Mouse (Mus musculus) kidney, postnatal 0 days (tissue): ENCODE data around the gene Ptprn2. TPM values are rescaled to one million over a fixed set of nuclear protein-coding genes. Genes with fewer than 3 reads are reported as not detected.

ENCODE experiments used
- ATAC-seq: fragments of 200-750 bp; cut with Nextera tagmentation; replicated peaks from 2 replicates; pipeline ENCODE4 v1.8.0; 2017; ENCODE audit warnings: low read depth, moderate number of reproducible peaks, moderate TSS enrichment, moderate library complexity; ENCODE audit not compliant: low FRiP score
- DNase-seq: peaks from one replicate; pipeline ENCODE4 v3.0.0-alpha.2; 2016; ENCODE audit warnings: low spot score
- H3K27ac ChIP-seq: fragments of 300-500 bp; sonication (generic); 2 replicates; pipeline ENCODE4 v1.5.1; 2014; ENCODE audit warnings: mild to moderate bottlenecking
- H3K27me3 ChIP-seq: fragments of 300-500 bp; sonication (generic); 2 replicates; pipeline ENCODE4 v1.6.1; 2014; ENCODE audit warnings: low read length, mixed read lengths; ENCODE audit not compliant: insufficient read depth
- H3K36me3 ChIP-seq: fragments of 300-500 bp; sonication (generic); 2 replicates; pipeline ENCODE4 v1.6.1; 2014; ENCODE audit warnings: low read length, mixed read lengths; ENCODE audit not compliant: insufficient read depth
- H3K4me1 ChIP-seq: fragments of 300-500 bp; sonication (generic); replicated peaks from 2 replicates; pipeline ENCODE4 v1.6.1; 2014; ENCODE audit warnings: antibody characterized with exemption, low read length, mixed read lengths; ENCODE audit not compliant: insufficient read depth
- H3K4me2 ChIP-seq: fragments of 300-500 bp; sonication (generic); 2 replicates; pipeline ENCODE4 v1.6.1; 2014; ENCODE audit warnings: mild to moderate bottlenecking, low read length, moderate library complexity, mixed read lengths
- H3K4me3 ChIP-seq: fragments of 300-500 bp; sonication (generic); replicated peaks from 2 replicates; pipeline ENCODE4 v1.5.1; 2014; ENCODE audit warnings: low read depth, low read length
- H3K9ac ChIP-seq: fragments of 300-500 bp; sonication (generic); 2 replicates; pipeline ENCODE4 v1.6.1; 2014; ENCODE audit warnings: low read depth, low read length
- H3K9me3 ChIP-seq: fragments of 300-500 bp; sonication (generic); replicated peaks from 2 replicates; pipeline ENCODE4 v1.6.1; 2016; ENCODE audit warnings: low read length, inconsistent platforms, mixed read lengths
- CTCF ChIP-seq: IDR thresholded peaks from 2 replicates; pipeline ENCODE4 v1.5.1; 2016; ENCODE audit warnings: antibody characterized with exemption, low read depth, mild to moderate bottlenecking, moderate library complexity
- WGBS: fragments of 180-500 bp; shearing (Covaris S2); extraction: QIAGEN DNeasy Blood & Tissue Kit; methylation state at CpG from one replicate; pipeline ENCODE4 v1.1.7; 2014; 5-methylcytosine and 5-hydroxymethylcytosine counted together
- polyA plus RNA-seq: library from polyadenylated mRNA; unstranded; fragments of >200 nt; fragmentation: Nextera tagmentation; extraction: Ambion mirVana; gene quantifications from 2 replicates; pipeline ENCODE4 v1.2.1, GENCODE M21; 2015

Ptprn2 gene
- polyA plus RNA-seq, 1 experiment from 2014 or later = 0.03 TPM

- Histone ChIP-seq H3K4me2 (no peak overlapping the region), H3K9ac (no peak overlapping the region), H3K4me1 (no peaks in the 10 kb centered on the region), H3K27ac (no peak overlapping the region), H3K27me3 (no peaks in the 10 kb centered on the region), H3K36me3 (no peaks in the 10 kb centered on the region), H3K9me3 (no peaks in the 10 kb centered on the region), H3K4me3 (no peak overlapping the region)
- 86% methylated on average over 17 of the region's 17 CpGs for WGBS
- TF ChIP-seq CTCF = no peak
- DNase-seq = no peak
- no peak for ATAC-seq
Measured at GRCm38 (mm10) chr12:117304751-117305624, 819.5 kb downstream of the Ptprn2 start.

GRCm38 (mm10) chr12:117305625-117306105 lies 820.1 kb downstream of the Ptprn2 start:
- H3K9ac ChIP-seq = no peak overlapping the region
- 81% methylated on average over 5 of the region's 5 CpGs for whole genome bisulfite sequencing
- H3K36me3 ChIP-seq = no peaks in the 10 kb centered on the region
- no peak overlapping the region for H3K4me2 ChIP-seq
- no peaks in the 10 kb centered on the region for H3K9me3 ChIP-seq
- ATAC-seq (no peak), DNase-seq (no peak)
- no peaks in the 10 kb centered on the region for H3K4me1 ChIP-seq
- no peak for TF ChIP-seq CTCF
- no peak overlapping the region for H3K27ac ChIP-seq
- no peaks in the 10 kb centered on the region for H3K27me3 ChIP-seq
- no peak overlapping the region for H3K4me3 ChIP-seq

GRCm38 (mm10) chr12:117312079-117312478 lies 826.6 kb downstream of the Ptprn2 start:
- Histone ChIP-seq H3K27ac (no peak overlapping the region), H3K9me3 (no peaks in the 10 kb centered on the region), H3K4me2 (no peak overlapping the region), H3K4me1 (no peaks in the 10 kb centered on the region), H3K36me3 (no peaks in the 10 kb centered on the region), H3K4me3 (no peak overlapping the region), H3K9ac (no peak overlapping the region), H3K27me3 (no peaks in the 10 kb centered on the region)
- DNase-seq (no peak), ATAC-seq (no peak)
- 79% methylated on average over 6 of the region's 6 CpGs for WGBS
- no peak for TF ChIP-seq CTCF

- Histone ChIP-seq H3K9me3 (no peaks in the 10 kb centered on the region), H3K36me3 (no peaks in the 10 kb centered on the region), H3K4me2 (no peak overlapping the region), H3K27me3 (no peaks in the 10 kb centered on the region), H3K9ac (no peak overlapping the region), H3K4me1 (no peaks in the 10 kb centered on the region), H3K27ac (no peak overlapping the region), H3K4me3 (no peak overlapping the region)
- DNase-seq = no peak
- ATAC-seq = no peak
- WGBS = 60% methylated on average over 2 of the region's 2 CpGs
- no peak for TF ChIP-seq CTCF
Measured at GRCm38 (mm10) chr12:117314987-117315386, 829.5 kb downstream of the Ptprn2 start.

- no peak for TF ChIP-seq CTCF
- H3K4me2 ChIP-seq = no peak overlapping the region
- WGBS = 86% methylated on average over 3 of the region's 3 CpGs
- H3K27ac ChIP-seq = no peak overlapping the region
- no peaks in the 10 kb centered on the region for H3K27me3 ChIP-seq
- H3K36me3 ChIP-seq = no peaks in the 10 kb centered on the region
- DNase-seq (no peak), ATAC-seq (no peak)
- H3K4me3 ChIP-seq = no peak overlapping the region
- H3K9me3 ChIP-seq = no peaks in the 10 kb centered on the region
- no peaks in the 10 kb centered on the region for H3K4me1 ChIP-seq
- no peak overlapping the region for H3K9ac ChIP-seq
Measured at GRCm38 (mm10) chr12:117315661-117316060, 830.1 kb downstream of the Ptprn2 start.

GRCm38 (mm10) chr12:117318229-117318628 lies 832.7 kb downstream of the Ptprn2 start:
- Histone ChIP-seq H3K4me1 (no peaks in the 10 kb centered on the region), H3K27ac (no peak overlapping the region), H3K4me3 (no peak overlapping the region), H3K27me3 (no peaks in the 10 kb centered on the region), H3K9me3 (no peaks in the 10 kb centered on the region), H3K4me2 (no peak overlapping the region), H3K9ac (no peak overlapping the region), H3K36me3 (no peaks in the 10 kb centered on the region)
- TF ChIP-seq CTCF = no peak
- ATAC-seq = no peak
- WGBS = 91% methylated on average over 3 of the region's 3 CpGs
- DNase-seq = no peak
